Mouse (Mus musculus) limb, embryonic 11.5 days (tissue): ENCODE results near the gene Myt1l. TPM values are rescaled to one million over a fixed set of nuclear protein-coding genes. Genes with fewer than 3 reads are reported as not detected.

Experiments used
- ATAC-seq: fragments of 200-750 bp; cut with Nextera tagmentation; 2 replicates; pipeline ENCODE4 v1.8.0; 2017; ENCODE audit warnings: low read depth; ENCODE audit not compliant: insufficient number of reproducible peaks, low FRiP score, low TSS enrichment
- DNase-seq: peaks from one replicate; pipeline ENCODE4 v3.0.0-alpha.2; 2015; ENCODE audit warnings: low spot score
- H3K27ac ChIP-seq: fragments of 300-500 bp; sonication (generic); replicated peaks from 2 replicates; pipeline ENCODE4 v1.5.1; 2014; ENCODE audit warnings: low read depth, mild to moderate bottlenecking, low read length
- H3K27me3 ChIP-seq: fragments of 300-500 bp; sonication (generic); 2 replicates; pipeline ENCODE4 v1.6.1; 2014; ENCODE audit warnings: mild to moderate bottlenecking, low read length, mixed read lengths; ENCODE audit not compliant: control insufficient read depth, insufficient read depth
- H3K36me3 ChIP-seq: fragments of 300-500 bp; sonication (generic); 2 replicates; pipeline ENCODE4 v1.6.1; 2014; ENCODE audit warnings: mild to moderate bottlenecking, low read length, moderate library complexity, mixed read lengths; ENCODE audit not compliant: control insufficient read depth, insufficient read depth
- H3K4me1 ChIP-seq: fragments of 300-500 bp; sonication (generic); 2 replicates; pipeline ENCODE4 v1.6.1; 2014; ENCODE audit warnings: low read length, mixed read lengths; ENCODE audit not compliant: control insufficient read depth, insufficient read depth
- H3K4me2 ChIP-seq: fragments of 300-500 bp; sonication (generic); 2 replicates; pipeline ENCODE4 v1.6.1; 2014; ENCODE audit warnings: low read depth, mild to moderate bottlenecking, moderate library complexity; ENCODE audit not compliant: severe bottlenecking
- H3K4me3 ChIP-seq: fragments of 300-500 bp; sonication (generic); 2 replicates; pipeline ENCODE4 v1.5.1; 2014; ENCODE audit warnings: low read depth, low read length
- H3K9ac ChIP-seq: fragments of 300-500 bp; sonication (generic); 2 replicates; pipeline ENCODE4 v1.6.1; 2014; ENCODE audit warnings: mild to moderate bottlenecking, low read length
- H3K9me3 ChIP-seq: fragments of 300-500 bp; sonication (generic); 2 replicates; pipeline ENCODE4 v1.6.1; 2016; ENCODE audit warnings: low read length; ENCODE audit not compliant: control insufficient read depth
- WGBS: fragments of 180-500 bp; shearing (Covaris S2); extraction: QIAGEN DNeasy Blood & Tissue Kit; methylation state at CpG from one replicate; pipeline ENCODE4 v1.1.7; 2014; 5-methylcytosine and 5-hydroxymethylcytosine counted together
- polyA plus RNA-seq: library from polyadenylated mRNA; unstranded; fragments of >200 nt; fragmentation: Nextera tagmentation; extraction: Ambion mirVana; gene quantifications from 2 replicates; pipeline ENCODE4 v1.2.1, GENCODE M21; 2014

The Myt1l gene
- polyA plus RNA-seq, 1 experiment from 2014 or later, result 0.21 TPM

- no peak for DNase-seq
- H3K4me1 ChIP-seq, result no peaks in the 10 kb centered on the region
- H3K4me3 ChIP-seq, result no peak overlapping the region
- H3K27me3 ChIP-seq, result no peaks in the 10 kb centered on the region
- 85% methylated on average over 5 of the region's 5 CpGs for WGBS
- no peak for ATAC-seq
- H3K27ac ChIP-seq, result no peak overlapping the region
- H3K9ac ChIP-seq, result no peak overlapping the region
- no peak overlapping the region for H3K4me2 ChIP-seq
- H3K36me3 ChIP-seq, result no peaks in the 10 kb centered on the region
- no peaks in the 10 kb centered on the region for H3K9me3 ChIP-seq
These were observed 309.2 kb downstream of the Myt1l start for GRCm38 (mm10) chr12:29837301-29837791.

GRCm38 (mm10) chr12:29838421-29838820, 310.2 kb downstream of the Myt1l start:
- no peaks in the 10 kb centered on the region for H3K27me3 ChIP-seq
- DNase-seq (no peak), ATAC-seq (no peak)
- no peak overlapping the region for H3K4me2 ChIP-seq
- no peak overlapping the region for H3K4me3 ChIP-seq
- no peaks in the 10 kb centered on the region for H3K4me1 ChIP-seq
- no peaks in the 10 kb centered on the region for H3K9me3 ChIP-seq
- no peak overlapping the region for H3K9ac ChIP-seq
- 84% methylated on average over 7 of the region's 7 CpGs for WGBS
- no peaks in the 10 kb centered on the region for H3K36me3 ChIP-seq
- H3K27ac ChIP-seq, result no peak overlapping the region

- no peaks in the 10 kb centered on the region for H3K36me3 ChIP-seq
- no peak for ATAC-seq
- H3K9ac ChIP-seq, result no peak overlapping the region
- no peak overlapping the region for H3K4me2 ChIP-seq
- DNase-seq, result no peak
- 78% methylated on average over 3 of the region's 3 CpGs for WGBS
- no peaks in the 10 kb centered on the region for H3K4me1 ChIP-seq
- H3K27ac ChIP-seq, result no peak overlapping the region
- no peaks in the 10 kb centered on the region for H3K9me3 ChIP-seq
- no peak overlapping the region for H3K4me3 ChIP-seq
- H3K27me3 ChIP-seq, result no peaks in the 10 kb centered on the region
These were observed 321.8 kb downstream of the Myt1l start for GRCm38 (mm10) chr12:29849936-29850335.

GRCm38 (mm10) chr12:29854151-29854585, 326.0 kb downstream of the Myt1l start:
- H3K27me3 ChIP-seq, result no peaks in the 10 kb centered on the region
- H3K4me3 ChIP-seq, result no peak overlapping the region
- ATAC-seq (no peak), DNase-seq (no peak)
- WGBS, result 89% methylated on average over 9 of the region's 9 CpGs
- no peaks in the 10 kb centered on the region for H3K4me1 ChIP-seq
- H3K36me3 ChIP-seq, result no peaks in the 10 kb centered on the region
- no peak overlapping the region for H3K27ac ChIP-seq
- H3K9ac ChIP-seq, result no peak overlapping the region
- H3K9me3 ChIP-seq, result no peaks in the 10 kb centered on the region
- no peak overlapping the region for H3K4me2 ChIP-seq

- peak; percentile 72 for DNase-seq
- no peaks in the 10 kb centered on the region for H3K36me3 ChIP-seq
- H3K27ac ChIP-seq, result no peak overlapping the region
- no peak overlapping the region for H3K4me2 ChIP-seq
- H3K9ac ChIP-seq, result no peak overlapping the region
- 33% methylated on average over 5 of the region's 5 CpGs for WGBS
- H3K27me3 ChIP-seq, result no peaks in the 10 kb centered on the region
- ATAC-seq, result no peak
- H3K9me3 ChIP-seq, result no peaks in the 10 kb centered on the region
- H3K4me3 ChIP-seq, result no peak overlapping the region
- H3K4me1 ChIP-seq, result no peaks in the 10 kb centered on the region
These were observed 326.8 kb downstream of the Myt1l start for GRCm38 (mm10) chr12:29855007-29855406.

- H3K9ac ChIP-seq, result no peak overlapping the region
- 25% methylated on average over 2 of the region's 2 CpGs for WGBS
- no peak for DNase-seq
- no peaks in the 10 kb centered on the region for H3K27me3 ChIP-seq
- no peak overlapping the region for H3K27ac ChIP-seq
- no peaks in the 10 kb centered on the region for H3K4me1 ChIP-seq
- H3K9me3 ChIP-seq, result no peaks in the 10 kb centered on the region
- H3K4me2 ChIP-seq, result no peak overlapping the region
- H3K36me3 ChIP-seq, result no peaks in the 10 kb centered on the region
- H3K4me3 ChIP-seq, result no peak overlapping the region
- ATAC-seq, result no peak
These were observed 332.8 kb downstream of the Myt1l start for GRCm38 (mm10) chr12:29860986-29861385.

GRCm38 (mm10) chr12:29868295-29868694, 340.1 kb downstream of the Myt1l start:
- Histone ChIP-seq H3K36me3 (no peaks in the 10 kb centered on the region), H3K9me3 (no peaks in the 10 kb centered on the region), H3K27ac (no peak overlapping the region), H3K4me3 (no peak overlapping the region), H3K9ac (no peak overlapping the region), H3K4me1 (0 out of 2 replicates have a peak, but pooled peaks cover 5% of the 10 kb centered on the region), H3K4me2 (no peak overlapping the region), H3K27me3 (no peaks in the 10 kb centered on the region)
- ATAC-seq, result no peak
- 76% methylated on average over 4 of the region's 4 CpGs for WGBS
- no peak for DNase-seq

- ATAC-seq, result no peak
- no peak overlapping the region for H3K9ac ChIP-seq
- WGBS, result 92% methylated on average over 9 of the region's 9 CpGs
- H3K27me3 ChIP-seq, result no peaks in the 10 kb centered on the region
- DNase-seq, result no peak
- H3K4me2 ChIP-seq, result no peak overlapping the region
- no peaks in the 10 kb centered on the region for H3K36me3 ChIP-seq
- H3K4me1 ChIP-seq, result 0 out of 2 replicates have a peak, but pooled peaks cover 5% of the 10 kb centered on the region
- no peak overlapping the region for H3K4me3 ChIP-seq
- H3K9me3 ChIP-seq, result no peaks in the 10 kb centered on the region
- no peak overlapping the region for H3K27ac ChIP-seq
These were observed 340.6 kb downstream of the Myt1l start for GRCm38 (mm10) chr12:29868781-29869180.
